Mouse (Mus musculus) MEL (cell line): ENCODE data around the gene Sbk1. TPM values are rescaled to one million over a fixed set of nuclear protein-coding genes. Genes with fewer than 3 reads are reported as not detected.

Experiments used
- DNase-seq: peaks from one replicate; pipeline ENCODE4 v3.0.0; 2011; ENCODE audit warnings: low read depth, low spot score
- H3K27ac ChIP-seq: 2 replicates; pipeline ENCODE4 v1.5.1; 2012; ENCODE audit warnings: low read depth, mild to moderate bottlenecking, control low read depth, low read length, moderate library complexity; ENCODE audit not compliant: control insufficient read depth
- H3K27me3 ChIP-seq, 2 experiments: fragments of 150-350 bp in 1 of 2; sonication (generic) in 1 of 2; 2 replicates each; pipeline ENCODE4 v1.6.1; 2012; ENCODE audit warnings: low read length in 2 of 2, mild to moderate bottlenecking in 2 of 2, improper control_type of control experiment in 1 of 2, moderate library complexity in 1 of 2; ENCODE audit not compliant: insufficient read depth in 2 of 2, control insufficient read depth in 1 of 2
- H3K36me3 ChIP-seq, 2 experiments: 2 replicates each; pipeline ENCODE4 v1.6.1; 2012 to 2014; ENCODE audit warnings: low read length in 2 of 2, improper control_type of control experiment in 1 of 2, inconsistent platforms in 1 of 2, mild to moderate bottlenecking in 1 of 2; ENCODE audit not compliant: insufficient read depth in 2 of 2, control insufficient read depth in 1 of 2
- H3K4me1 ChIP-seq, 2 experiments: fragments of 150-350 bp in 1 of 2; sonication (generic) in 1 of 2; 2 replicates each; pipeline ENCODE4 v1.6.1; 2012; ENCODE audit warnings: low read length in 2 of 2, improper control_type of control experiment in 1 of 2, mild to moderate bottlenecking in 1 of 2; ENCODE audit not compliant: insufficient read depth in 2 of 2, control insufficient read depth in 1 of 2
- H3K4me3 ChIP-seq, 2 experiments: fragments of 150-350 bp in 1 of 2; sonication (generic) in 1 of 2; 2 replicates each; pipeline ENCODE4 v1.5.1; 2012; ENCODE audit warnings: low read depth in 2 of 2, low read length in 2 of 2, mild to moderate bottlenecking in 2 of 2, moderate library complexity in 2 of 2, control low read depth in 1 of 2, improper control_type of control experiment in 1 of 2; ENCODE audit not compliant: control insufficient read depth in 1 of 2, insufficient read depth in 1 of 2
- H3K79me2 ChIP-seq: 2 replicates; pipeline ENCODE4 v1.6.1; 2012; ENCODE audit warnings: mild to moderate bottlenecking, low read length, moderate library complexity; ENCODE audit not compliant: control insufficient read depth, poor library complexity, insufficient read depth
- H3K9ac ChIP-seq: 2 replicates; pipeline ENCODE4 v1.6.1; 2012; ENCODE audit warnings: low read depth, mild to moderate bottlenecking, control low read depth, low read length, moderate library complexity; ENCODE audit not compliant: control insufficient read depth, poor library complexity, severe bottlenecking
- H3K9me3 ChIP-seq: fragments of 150-350 bp; sonication (generic); replicated peaks from 2 replicates; pipeline ENCODE4 v1.6.1; 2012; ENCODE audit warnings: mild to moderate bottlenecking, low read length, improper control_type of control experiment, moderate library complexity; ENCODE audit not compliant: insufficient read depth
- CHD2 ChIP-seq: IDR thresholded peaks from 2 replicates; pipeline ENCODE4 v1.6.1; 2011; ENCODE audit warnings: low read length, improper control_type of control experiment
- ELF1 ChIP-seq: IDR thresholded peaks from 2 replicates; pipeline ENCODE4 v1.6.1; 2014; ENCODE audit warnings: low read depth, mild to moderate bottlenecking, inconsistent platforms, low read length, improper control_type of control experiment, moderate library complexity
- EP300 ChIP-seq, 2 experiments: IDR thresholded peaks; 2 replicates each; pipeline ENCODE4 v1.6.1; 2011; ENCODE audit warnings: improper control_type of control experiment in 2 of 2, low read length in 2 of 2, low read depth in 1 of 2, mild to moderate bottlenecking in 1 of 2
- GABPA ChIP-seq: IDR thresholded peaks from 2 replicates; pipeline ENCODE4 v1.6.1; 2012; ENCODE audit warnings: low read depth, mild to moderate bottlenecking, inconsistent platforms, low read length, improper control_type of control experiment, moderate library complexity
- GATA1 ChIP-seq: IDR thresholded peaks from 2 replicates; pipeline ENCODE4 v1.6.1; 2011; ENCODE audit warnings: low read depth, low read length, improper control_type of control experiment
- JUND ChIP-seq: IDR thresholded peaks from 2 replicates; pipeline ENCODE4 v1.6.1; 2011; ENCODE audit warnings: low read depth, mild to moderate bottlenecking, improper control_type of control experiment, low read length
- KAT2A ChIP-seq: conservative IDR thresholded peaks from 2 replicates; pipeline ENCODE4 v1.6.1; 2012; ENCODE audit warnings: low read depth, low read length, improper control_type of control experiment, inconsistent platforms
- MAFK ChIP-seq: IDR thresholded peaks from 2 replicates; pipeline ENCODE4 v1.6.1; 2011; ENCODE audit warnings: low read depth, mild to moderate bottlenecking, low read length, improper control_type of control experiment, borderline replicate concordance
- MAZ ChIP-seq: IDR thresholded peaks from 2 replicates; pipeline ENCODE4 v1.6.1; 2012; ENCODE audit warnings: low read depth, mild to moderate bottlenecking, inconsistent platforms, low read length, improper control_type of control experiment
- MEF2A ChIP-seq: IDR thresholded peaks from 2 replicates; pipeline ENCODE4 v1.6.1; 2014; ENCODE audit warnings: low read depth, mild to moderate bottlenecking, inconsistent platforms, low read length, improper control_type of control experiment; ENCODE audit not compliant: poor library complexity, insufficient replicate concordance, severe bottlenecking; ENCODE audit errors: extremely low read depth
- MXI1 ChIP-seq: IDR thresholded peaks from 2 replicates; pipeline ENCODE4 v1.6.1; 2011; ENCODE audit warnings: mild to moderate bottlenecking, low read depth, low read length, improper control_type of control experiment
- MYB ChIP-seq: IDR thresholded peaks from 2 replicates; pipeline ENCODE4 v1.6.1; 2011; ENCODE audit warnings: mild to moderate bottlenecking, low read depth, low read length, improper control_type of control experiment
- NELFE ChIP-seq: IDR thresholded peaks from 2 replicates; pipeline ENCODE4 v1.6.1; 2011; ENCODE audit warnings: low read depth, low read length, improper control_type of control experiment
- NRF1 ChIP-seq: IDR thresholded peaks from 2 replicates; pipeline ENCODE4 v1.6.1; 2014; ENCODE audit warnings: low read depth, mild to moderate bottlenecking, inconsistent platforms, low read length, improper control_type of control experiment, moderate library complexity; ENCODE audit not compliant: poor library complexity, insufficient read depth, severe bottlenecking
- POLR2AphosphoS2 ChIP-seq: IDR thresholded peaks from 2 replicates; pipeline ENCODE4 v1.6.1; 2011; ENCODE audit warnings: low read length, improper control_type of control experiment
- RAD21 ChIP-seq: IDR thresholded peaks from 2 replicates; pipeline ENCODE4 v1.6.1; 2011; ENCODE audit warnings: mild to moderate bottlenecking, low read depth, low read length, improper control_type of control experiment
- RCOR1 ChIP-seq: IDR thresholded peaks from 2 replicates; pipeline ENCODE4 v1.6.1; 2012; ENCODE audit warnings: low read depth, mild to moderate bottlenecking, inconsistent platforms, low read length, improper control_type of control experiment
- SIN3A ChIP-seq: IDR thresholded peaks from 2 replicates; pipeline ENCODE4 v1.6.1; 2012; ENCODE audit warnings: low read length, improper control_type of control experiment, inconsistent platforms
- SMC3 ChIP-seq: IDR thresholded peaks from 2 replicates; pipeline ENCODE4 v1.6.1; 2011; ENCODE audit warnings: low read depth, low read length, improper control_type of control experiment
- TBP ChIP-seq: IDR thresholded peaks from 2 replicates; pipeline ENCODE4 v1.8.0; 2011; ENCODE audit warnings: low read depth, low read length, improper control_type of control experiment
- TCF12 ChIP-seq: IDR thresholded peaks from 2 replicates; pipeline ENCODE4 v1.6.1; 2014; ENCODE audit warnings: low read depth, mild to moderate bottlenecking, inconsistent platforms, low read length, improper control_type of control experiment, moderate library complexity
- USF1 ChIP-seq: IDR thresholded peaks from 2 replicates; pipeline ENCODE4 v1.6.1; 2014; ENCODE audit warnings: low read depth, mild to moderate bottlenecking, inconsistent platforms, low read length, improper control_type of control experiment, moderate library complexity
- USF2 ChIP-seq, 2 experiments: IDR thresholded peaks; 2 replicates each; pipeline ENCODE4 v1.6.1; 2011 to 2012; ENCODE audit warnings: improper control_type of control experiment in 2 of 2, low read length in 2 of 2, borderline replicate concordance in 1 of 2, inconsistent platforms in 1 of 2, low read depth in 1 of 2, mild to moderate bottlenecking in 1 of 2; ENCODE audit not compliant: insufficient read depth in 1 of 2
- ZC3H11A ChIP-seq: IDR thresholded peaks from 2 replicates; pipeline ENCODE4 v1.6.1; 2012; ENCODE audit warnings: low read depth, mild to moderate bottlenecking, inconsistent platforms, low read length, improper control_type of control experiment
- ZKSCAN1 ChIP-seq: IDR thresholded peaks from 2 replicates; pipeline ENCODE4 v1.6.1; 2012; ENCODE audit warnings: low read depth, mild to moderate bottlenecking, inconsistent platforms, low read length, improper control_type of control experiment, moderate library complexity
- ZNF384 ChIP-seq: IDR thresholded peaks from 2 replicates; pipeline ENCODE4 v1.6.1; 2012; ENCODE audit warnings: low read depth, mild to moderate bottlenecking, inconsistent platforms, low read length, improper control_type of control experiment
- polyA plus RNA-seq, 2 experiments: library from polyadenylated mRNA; stranded (reverse) in 1 of 2; unstranded in 1 of 2; fragments of >175 nt in 1 of 2; fragments of >200 nt in 1 of 2; gene quantifications; 2 replicates each; pipeline versions ENCODE4 v1.2.1 to v1.2.4; 2012; ENCODE audit warnings: low replicate concordance in 2 of 2, low read depth in 1 of 2; ENCODE audit not compliant: insufficient read length in 2 of 2, insufficient read depth in 1 of 2, missing spikeins in 1 of 2
- total RNA-seq: library from RNA; depleted of rRNA; stranded (reverse); fragments of 300-350 nt; gene quantifications from 2 replicates; pipeline ENCODE4 v1.2.3, GENCODE M21; 2012

Sbk1 gene
- total and polyA plus RNA-seq, 3 experiments: 3.9 to 5.4 TPM; not detected in 1

GRCm38 (mm10) chr7:126266372-126266870 is 6.0 kb upstream of the Sbk1 start:
- peaks cover 0 to 7% of the 10 kb centered on the region in 2 experiments; a peak in 1 of 4 replicates for H3K4me1 ChIP-seq
- H3K27me3 ChIP-seq: peaks cover 10 to 13% of the 10 kb centered on the region in 2 experiments; a peak in 3 of 4 replicates

GRCm38 (mm10) chr7:126267606-126268005 is 4.8 kb upstream of the Sbk1 start:
- Histone ChIP-seq H3K36me3 (no peaks in the 10 kb centered on the region), H3K9ac (no peak overlapping the region), H3K4me3 (no peak overlapping the region), H3K4me1 (no peaks in the 10 kb centered on the region), H3K79me2 (no peaks in the 10 kb centered on the region; the same call in 1 of the 2 replicates), H3K9me3 (no peaks in the 10 kb centered on the region)
- no peak for DNase-seq
- TF ChIP-seq SIN3A: no peak
- TF ChIP-seq GABPA: no peak
- TF ChIP-seq ELF1: no peak
- no peak for TF ChIP-seq NRF1
- no peak for TF ChIP-seq KAT2A
- no peak for TF ChIP-seq GATA1
- no peak for TF ChIP-seq RAD21
- no peak for TF ChIP-seq USF1
- TF ChIP-seq ZNF384: no peak
- no peak for TF ChIP-seq CHD2
- TF ChIP-seq TCF12: no peak
- TF ChIP-seq MAZ: no peak
- no peak for TF ChIP-seq USF2 (IDR thresholded peaks at IDR 0.05; ENCODE audit: borderline replicate concordance in 1 of 2, insufficient read depth in 1 of 2, low read depth in 1 of 2, low read length in 2 of 2)
- no peak for TF ChIP-seq NELFE
- no peak for TF ChIP-seq POLR2AphosphoS2
- TF ChIP-seq RCOR1: no peak
- TF ChIP-seq EP300 (IDR thresholded peaks at IDR 0.05; ENCODE audit: low read depth in 1 of 2, low read length in 2 of 2): no peak
- TF ChIP-seq, all 39 proteins: peak for 0
- Histone ChIP-seq H3K27ac (no peak overlapping the region), H3K27me3 (peaks cover 12 to 14% of the 10 kb centered on the region in 2 experiments)

More at GRCm38 (mm10) chr7:126266372-126266870, 6.0 kb upstream of the Sbk1 start:
- H3K36me3 ChIP-seq: peaks cover 0 to 3% of the 10 kb centered on the region in 2 experiments; a peak in 1 of 4 replicates
- no peaks in the 10 kb centered on the region for H3K79me2 ChIP-seq
- H3K4me3 ChIP-seq: no peak overlapping the region
- DNase-seq: no peak
- no peak overlapping the region for H3K9ac ChIP-seq
- TF ChIP-seq POLR2AphosphoS2: no peak
- TF ChIP-seq JUND: no peak
- TF ChIP-seq TCF12: no peak
- TF ChIP-seq MYB: no peak
- TF ChIP-seq SMC3: no peak
- TF ChIP-seq TBP: no peak
- TF ChIP-seq ZC3H11A: no peak
- TF ChIP-seq MXI1: no peak
- no peak for TF ChIP-seq CHD2
- TF ChIP-seq ZKSCAN1: no peak
- TF ChIP-seq ZNF384: no peak
- TF ChIP-seq MAFK: no peak
- TF ChIP-seq MEF2A: no peak
- H3K27ac ChIP-seq: no peak overlapping the region
- H3K9me3 ChIP-seq: no peaks in the 10 kb centered on the region
